Mouse (Mus musculus) thymus, adult 2 months (tissue): Measurements from ENCODE around the gene Rab3gap2.

ENCODE experiments used
- CTCF ChIP-seq: fragments of 200-500 bp; IDR thresholded peaks from 2 replicates; pipeline ENCODE4 v1.5.1; 2012; ENCODE audit warnings: mild to moderate bottlenecking, control low read depth, low read length, moderate library complexity, borderline replicate concordance; ENCODE audit not compliant: control insufficient read depth, poor library complexity, insufficient read depth; ENCODE audit errors: extremely low read depth
- POLR2A ChIP-seq: fragments of 200-500 bp; IDR thresholded peaks from 2 replicates; pipeline ENCODE4 v1.6.1; 2012; ENCODE audit warnings: mild to moderate bottlenecking, low read length, control low read depth, moderate library complexity; ENCODE audit not compliant: control insufficient read depth, poor library complexity, insufficient read depth; ENCODE audit errors: extremely low read depth

GRCm38 (mm10) chr1:185334136-185334535, 130.2 kb downstream of the Rab3gap2 start:
- TF ChIP-seq CTCF = no peak
- no peak for TF ChIP-seq POLR2A
